Mouse (Mus musculus): ENCODE results near the gene Gm2956.
"Not testable (repeated sequence)": the region's sequence is repeated elsewhere in the genome, so short reads cannot be mapped to it uniquely, and the experiment has no call there.

Gm2956 gene

GRCm38 (mm10) chr14:3332087-3332677 lies at the start of gene Gm2956:
Gm2956 (plus strand) TSS chr14:3332627.
- DNase-seq (ENCODE audit: extremely low spot score, low read depth, low spot score): not testable (repeated sequence)

DNA sequence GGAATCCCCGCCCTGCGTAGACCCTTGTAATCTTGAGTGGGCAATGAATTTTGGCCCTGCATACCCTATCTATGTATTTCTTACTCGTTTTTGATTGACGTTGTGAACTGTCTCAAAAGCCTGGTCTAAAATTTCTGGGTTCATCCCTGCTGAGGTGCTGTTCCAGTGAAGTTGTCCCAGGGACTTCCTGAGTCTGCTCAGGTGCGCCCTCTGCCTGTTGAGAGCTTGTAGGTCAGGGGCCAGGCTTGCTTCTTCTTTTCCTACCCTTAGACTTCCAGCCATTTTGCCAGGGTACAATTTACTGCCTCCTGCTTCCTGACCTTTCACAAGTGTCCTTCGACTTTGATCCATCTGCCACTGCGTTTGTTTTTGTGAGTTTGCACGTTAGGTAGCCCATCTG lies 979 bp downstream of the Gm2956 start:
- DNase-seq (ENCODE audit: extremely low spot score, low read depth, low spot score): peak; percentile 2

GRCm38 (mm10) chr14:3394793-3395192 lies 62.4 kb downstream of the Gm2956 start, which contains the start of gene Gm10413:
Gm10413 (plus strand) TSS chr14:3395093.
- DNase-seq (ENCODE audit: extremely low spot score, low read depth, low spot score): not testable (repeated sequence)

Data from hindlimb bud, embryonic 11.5 days (tissue).